Mouse (Mus musculus): ENCODE measurements around the gene Syt7. TPM values are rescaled to one million over a fixed set of nuclear protein-coding genes. Genes with fewer than 3 reads are reported as not detected.

Gene Syt7
- polyA plus RNA-seq, 1 experiment: 0.37 TPM

- WGBS: 76% methylated on average over 7 of the region's 7 CpGs
- H3K4me1 ChIP-seq (ENCODE audit: control insufficient read depth, insufficient read depth, low read length): no peaks in the 10 kb centered on the region
- H3K27ac ChIP-seq (ENCODE audit: control insufficient read depth, insufficient read depth, low read depth, low read length, poor library complexity): no peak overlapping the region
- no peak overlapping the region for H3K4me3 ChIP-seq (replicated peaks; ENCODE audit: control insufficient read depth, low read depth, low read length)
- no peak for TF ChIP-seq POLR2A (IDR thresholded peaks at IDR 0.05; ENCODE audit: borderline replicate concordance, control insufficient read depth, low read depth, low read length)
- no peak for TF ChIP-seq CTCF (IDR thresholded peaks at IDR 0.05; ENCODE audit: control insufficient read depth, insufficient read depth, low read length)
Measured at GRCm38 (mm10) chr19:10352218-10352617, 36.7 kb upstream of the Syt7 start.

- TF ChIP-seq POLR2A (IDR thresholded peaks at IDR 0.05; ENCODE audit: borderline replicate concordance, control insufficient read depth, low read depth, low read length) (no peak), CTCF (IDR thresholded peaks at IDR 0.05; ENCODE audit: control insufficient read depth, insufficient read depth, low read length) (no peak)
- no peaks in the 10 kb centered on the region for H3K4me1 ChIP-seq (ENCODE audit: control insufficient read depth, insufficient read depth, low read length)
- no peak overlapping the region for H3K27ac ChIP-seq (ENCODE audit: control insufficient read depth, insufficient read depth, low read depth, low read length, poor library complexity)
- H3K4me3 ChIP-seq (replicated peaks; ENCODE audit: control insufficient read depth, low read depth, low read length): no peak overlapping the region
- 83% methylated on average over 2 of the region's 2 CpGs for WGBS
Measured at GRCm38 (mm10) chr19:10354830-10355229, 34.1 kb upstream of the Syt7 start.

GRCm38 (mm10) chr19:10356845-10357503 lies 31.9 kb upstream of the Syt7 start:
- no peak for TF ChIP-seq POLR2A (IDR thresholded peaks at IDR 0.05; ENCODE audit: borderline replicate concordance, control insufficient read depth, low read depth, low read length)
- no peak for TF ChIP-seq CTCF (IDR thresholded peaks at IDR 0.05; ENCODE audit: control insufficient read depth, insufficient read depth, low read length)
- no peaks in the 10 kb centered on the region for H3K4me1 ChIP-seq (ENCODE audit: control insufficient read depth, insufficient read depth, low read length)
- 23% methylated on average over 12 of the region's 12 CpGs for WGBS
- H3K4me3 ChIP-seq (replicated peaks; ENCODE audit: control insufficient read depth, low read depth, low read length): no peak overlapping the region
- H3K27ac ChIP-seq (ENCODE audit: control insufficient read depth, insufficient read depth, low read depth, low read length, poor library complexity): no peak overlapping the region

- TF ChIP-seq CTCF (IDR thresholded peaks at IDR 0.05; ENCODE audit: control insufficient read depth, insufficient read depth, low read length) (no peak), POLR2A (IDR thresholded peaks at IDR 0.05; ENCODE audit: borderline replicate concordance, control insufficient read depth, low read depth, low read length) (no peak)
Measured at GRCm38 (mm10) chr19:10359105-10359946, 29.6 kb upstream of the Syt7 start.

GRCm38 (mm10) chr19:10362473-10363129 lies 26.3 kb upstream of the Syt7 start:
- Histone ChIP-seq H3K4me3 (replicated peaks; ENCODE audit: control insufficient read depth, low read depth, low read length) (no peak overlapping the region), H3K4me1 (ENCODE audit: control insufficient read depth, insufficient read depth, low read length) (no peaks in the 10 kb centered on the region), H3K27ac (ENCODE audit: control insufficient read depth, insufficient read depth, low read depth, low read length, poor library complexity) (no peak overlapping the region)
- TF ChIP-seq CTCF (IDR thresholded peaks at IDR 0.05; ENCODE audit: control insufficient read depth, insufficient read depth, low read length) (no peak), POLR2A (IDR thresholded peaks at IDR 0.05; ENCODE audit: borderline replicate concordance, control insufficient read depth, low read depth, low read length) (no peak)
- 69% methylated on average over 6 of the region's 6 CpGs for WGBS

More at GRCm38 (mm10) chr19:10359105-10359946, 29.6 kb upstream of the Syt7 start:
- no peak overlapping the region for H3K27ac ChIP-seq (ENCODE audit: control insufficient read depth, insufficient read depth, low read depth, low read length, poor library complexity)
- no peaks in the 10 kb centered on the region for H3K4me1 ChIP-seq (ENCODE audit: control insufficient read depth, insufficient read depth, low read length)
- H3K4me3 ChIP-seq (replicated peaks; ENCODE audit: control insufficient read depth, low read depth, low read length): no peak overlapping the region
- WGBS: 76% methylated on average over 8 of the region's 8 CpGs

GRCm38 (mm10) chr19:10363869-10364268 lies 25.0 kb upstream of the Syt7 start:
- H3K27ac ChIP-seq (ENCODE audit: control insufficient read depth, insufficient read depth, low read depth, low read length, poor library complexity): no peak overlapping the region
- TF ChIP-seq CTCF (IDR thresholded peaks at IDR 0.05; ENCODE audit: control insufficient read depth, insufficient read depth, low read length): no peak
- TF ChIP-seq POLR2A (IDR thresholded peaks at IDR 0.05; ENCODE audit: borderline replicate concordance, control insufficient read depth, low read depth, low read length): no peak
- H3K4me3 ChIP-seq (replicated peaks; ENCODE audit: control insufficient read depth, low read depth, low read length): no peak overlapping the region
- 45% methylated on average over 7 of the region's 7 CpGs for WGBS
- no peaks in the 10 kb centered on the region for H3K4me1 ChIP-seq (ENCODE audit: control insufficient read depth, insufficient read depth, low read length)

GRCm38 (mm10) chr19:10366116-10366845 lies 22.6 kb upstream of the Syt7 start:
- WGBS: 59% methylated on average over 3 of the region's 3 CpGs
- H3K27ac ChIP-seq (ENCODE audit: control insufficient read depth, insufficient read depth, low read depth, low read length, poor library complexity): no peak overlapping the region
- TF ChIP-seq CTCF (IDR thresholded peaks at IDR 0.05; ENCODE audit: control insufficient read depth, insufficient read depth, low read length): no peak

More at GRCm38 (mm10) chr19:10366116-10366845, 22.6 kb upstream of the Syt7 start:
- no peaks in the 10 kb centered on the region for H3K4me1 ChIP-seq (ENCODE audit: control insufficient read depth, insufficient read depth, low read length)
- H3K4me3 ChIP-seq (replicated peaks; ENCODE audit: control insufficient read depth, low read depth, low read length): no peak overlapping the region

Data from bone marrow, adult 2 months (tissue).